Mouse (Mus musculus) stomach, postnatal 0 days (tissue): ENCODE data around the gene Olfr1278. TPM values are rescaled to one million over a fixed set of nuclear protein-coding genes. Genes with fewer than 3 reads are reported as not detected.
"Not testable (repeated sequence)": the region's sequence is repeated elsewhere in the genome, so short reads cannot be mapped to it uniquely, and the experiment has no call there.

ENCODE experiments used
- ATAC-seq: fragments of 200-750 bp; cut with Nextera tagmentation; 2 replicates; pipeline ENCODE4 v1.8.0; 2017; ENCODE audit not compliant: low FRiP score, low TSS enrichment
- DNase-seq: peaks from one replicate; pipeline ENCODE4 v3.0.0-alpha.2; 2016; ENCODE audit warnings: low spot score
- H3K27ac ChIP-seq: fragments of 300-500 bp; sonication (generic); replicated peaks from 2 replicates; pipeline ENCODE4 v1.5.1; 2014; ENCODE audit warnings: mild to moderate bottlenecking, control low read depth
- H3K27me3 ChIP-seq: fragments of 300-500 bp; sonication (generic); 2 replicates; pipeline ENCODE4 v1.6.1; 2014; ENCODE audit warnings: low read length; ENCODE audit not compliant: control insufficient read depth, insufficient read depth
- H3K36me3 ChIP-seq: fragments of 300-500 bp; sonication (generic); 2 replicates; pipeline ENCODE4 v1.6.1; 2014; ENCODE audit warnings: low read length, mixed read lengths; ENCODE audit not compliant: control insufficient read depth, insufficient read depth
- H3K4me1 ChIP-seq: fragments of 300-500 bp; sonication (generic); replicated peaks from 2 replicates; pipeline ENCODE4 v1.6.1; 2014; ENCODE audit warnings: antibody characterized with exemption; ENCODE audit not compliant: control insufficient read depth, insufficient read depth
- H3K4me2 ChIP-seq: fragments of 300-500 bp; sonication (generic); replicated peaks from 2 replicates; pipeline ENCODE4 v1.6.1; 2014; ENCODE audit warnings: low read depth, mild to moderate bottlenecking, control low read depth, moderate library complexity
- H3K4me3 ChIP-seq: fragments of 300-500 bp; sonication (generic); 2 replicates; pipeline ENCODE4 v1.5.1; 2014; ENCODE audit warnings: low read depth, low read length, control low read depth
- H3K9ac ChIP-seq: fragments of 300-500 bp; sonication (generic); 2 replicates; pipeline ENCODE4 v1.6.1; 2014; ENCODE audit warnings: mild to moderate bottlenecking, low read length, control low read depth, mixed read lengths
- H3K9me3 ChIP-seq: fragments of 300-500 bp; sonication (generic); 2 replicates; pipeline ENCODE4 v1.6.1; 2016; ENCODE audit warnings: low read length; ENCODE audit not compliant: control insufficient read depth
- CTCF ChIP-seq: IDR thresholded peaks from 2 replicates; pipeline ENCODE4 v1.5.1; 2016; ENCODE audit warnings: antibody characterized with exemption, low read depth, mild to moderate bottlenecking, moderate library complexity
- EP300 ChIP-seq: optimal IDR thresholded peaks from 2 replicates; pipeline ENCODE3; 2016; ENCODE audit warnings: antibody characterized with exemption
- WGBS: fragments of 180-500 bp; shearing (Covaris S2); extraction: QIAGEN DNeasy Blood & Tissue Kit; methylation state at CpG from one replicate; pipeline ENCODE4 v1.1.7; 2014; 5-methylcytosine and 5-hydroxymethylcytosine counted together
- polyA plus RNA-seq: library from polyadenylated mRNA; unstranded; fragments of >200 nt; fragmentation: Nextera tagmentation; extraction: Ambion mirVana; gene quantifications from 2 replicates; pipeline ENCODE4 v1.2.1, GENCODE M21; 2015

The Olfr1278 gene
- polyA plus RNA-seq, 1 experiment from 2014 or later = not detected

- Histone ChIP-seq H3K9me3 (no peaks in the 10 kb centered on the region), H3K27ac (no peak within 1 kb of the TSS), H3K27me3 (no peaks in the 10 kb centered on the region), H3K4me1 (no peaks in the 10 kb centered on the region), H3K9ac (no peak within 1 kb of the TSS), H3K36me3 (no peaks in the 10 kb centered on the region), H3K4me3 (no peak within 1 kb of the TSS), H3K4me2 (no peak within 1 kb of the TSS)
- no peak for DNase-seq
- no peak for ATAC-seq
- WGBS = 50% methylated on average over 2 of the region's 2 CpGs
- TF ChIP-seq EP300 (no peak), CTCF (no peak)
Measured at GRCm38 (mm10) chr2:111326220-111326619, 36.3 kb downstream of the Olfr1278 start, which contains the start of gene Olfr1281. Gene Olfr1281, plus strand, starts transcription at chr2:111326520.

GRCm38 (mm10) chr2:111333721-111334120 is 43.8 kb downstream of the Olfr1278 start:
- not testable (repeated sequence) for H3K36me3 ChIP-seq, DNase-seq, H3K4me2 ChIP-seq, H3K4me1 ChIP-seq, H3K4me3 ChIP-seq, H3K27ac ChIP-seq, ATAC-seq, H3K9ac ChIP-seq, H3K27me3 ChIP-seq, H3K9me3 ChIP-seq
- WGBS = 88% methylated on average over 5 of the region's 5 CpGs

- no peak within 1 kb of the TSS for H3K4me3 ChIP-seq
- H3K27me3 ChIP-seq = no peaks in the 10 kb centered on the region
- H3K9me3 ChIP-seq = no peaks in the 10 kb centered on the region
- H3K9ac ChIP-seq = no peak within 1 kb of the TSS
- ATAC-seq (no peak), DNase-seq (no peak)
- no peaks in the 10 kb centered on the region for H3K4me1 ChIP-seq
- WGBS = 63% methylated on average over 2 of the region's 2 CpGs
- H3K27ac ChIP-seq = no peak within 1 kb of the TSS
- no peak within 1 kb of the TSS for H3K4me2 ChIP-seq
- no peaks in the 10 kb centered on the region for H3K36me3 ChIP-seq
- TF ChIP-seq CTCF (no peak), EP300 (no peak)
Measured at GRCm38 (mm10) chr2:111335976-111336375, 46.0 kb downstream of the Olfr1278 start, which contains the start of gene Olfr1282. Gene Olfr1282, minus strand, starts transcription at chr2:111336076.

Other genes with a start within 250 kb of the Olfr1278 start
- gene Gm13941, start 184.2 kb upstream of the Olfr1278 start, polyA plus RNA-seq = not detected in 2 replicates
- gene Gm15130, start 137.2 kb upstream of the Olfr1278 start, polyA plus RNA-seq = not detected in 2 replicates
- gene 4930430A15Rik, start 60.5 kb upstream of the Olfr1278 start, polyA plus RNA-seq = not detected in 2 replicates
- not detected in 2 replicates for gene Olfr1275, start 54.9 kb upstream of the Olfr1278 start, polyA plus RNA-seq
- not detected in 2 replicates for gene Olfr1276, start 35.6 kb upstream of the Olfr1278 start, polyA plus RNA-seq
- 0.01 TPM in 1 of 2 replicates, not detected in the other for gene Olfr1277, start 16.0 kb upstream of the Olfr1278 start, polyA plus RNA-seq
- not detected in 2 replicates for gene Olfr1279, start 10.5 kb downstream of the Olfr1278 start, polyA plus RNA-seq
- gene Olfr1280, start 23.9 kb downstream of the Olfr1278 start, polyA plus RNA-seq = not detected in 2 replicates
- gene Olfr1281, start 36.4 kb downstream of the Olfr1278 start, polyA plus RNA-seq = not detected in 2 replicates
- not detected in 2 replicates for gene Olfr1282, start 45.9 kb downstream of the Olfr1278 start, polyA plus RNA-seq
- gene Olfr1283, start 76.7 kb downstream of the Olfr1278 start, polyA plus RNA-seq = not detected in 2 replicates
- gene Olfr1284, start 85.4 kb downstream of the Olfr1278 start, polyA plus RNA-seq = not detected in 2 replicates
- gene Olfr1286, start 133.0 kb downstream of the Olfr1278 start, polyA plus RNA-seq = not detected in 2 replicates
- not detected in 2 replicates for gene Olfr1287, start 159.0 kb downstream of the Olfr1278 start, polyA plus RNA-seq
- not detected in 2 replicates for gene Olfr1288, start 184.0 kb downstream of the Olfr1278 start, polyA plus RNA-seq
- not detected in 2 replicates for gene Olfr1289, start 190.7 kb downstream of the Olfr1278 start, polyA plus RNA-seq
- not detected in 2 replicates for gene Olfr1290, start 203.7 kb downstream of the Olfr1278 start, polyA plus RNA-seq
- gene Olfr1291-ps1, start 207.0 kb downstream of the Olfr1278 start, polyA plus RNA-seq = 0.02 TPM in 1 of 2 replicates, not detected in the other
- not detected in 2 replicates for gene Olfr1293-ps, start 235.1 kb downstream of the Olfr1278 start, polyA plus RNA-seq